Mouse (Mus musculus) erythroblast, embryonic 14.5 days (primary cell): Measurements from ENCODE around the gene Retreg3. TPM values are rescaled to one million over a fixed set of nuclear protein-coding genes. Genes with fewer than 3 reads are reported as not detected.

ENCODE experiments used
- H3K27me3 ChIP-seq: 2 replicates; pipeline ENCODE4 v1.6.1; 2012; ENCODE audit warnings: inconsistent platforms; ENCODE audit not compliant: control insufficient read depth
- H3K36me3 ChIP-seq: 2 replicates; pipeline ENCODE4 v1.6.1; 2012; ENCODE audit warnings: mild to moderate bottlenecking, inconsistent platforms; ENCODE audit not compliant: control insufficient read depth
- H3K4me1 ChIP-seq: 2 replicates; pipeline ENCODE4 v1.6.1; 2012; ENCODE audit warnings: inconsistent platforms; ENCODE audit not compliant: control insufficient read depth
- H3K4me3 ChIP-seq: replicated peaks from 2 replicates; pipeline ENCODE3; 2012; ENCODE audit warnings: moderate library complexity, mild to moderate bottlenecking, inconsistent platforms
- H3K9me3 ChIP-seq: 2 replicates; pipeline ENCODE4 v1.6.1; 2012; ENCODE audit warnings: low read length, inconsistent platforms, mixed read lengths; ENCODE audit not compliant: control insufficient read depth
- GATA1 ChIP-seq: IDR thresholded peaks from 2 replicates; pipeline ENCODE4 v1.6.1; 2012; ENCODE audit warnings: low read length, inconsistent platforms, mixed read lengths
- TAL1 ChIP-seq: IDR thresholded peaks from 3 replicates; pipeline ENCODE4 v1.6.1; 2012; ENCODE audit warnings: low read length, inconsistent platforms, mixed read lengths
- polyA plus RNA-seq: library from polyadenylated mRNA; stranded (reverse); fragments of >175 nt; gene quantifications from 2 replicates; pipeline ENCODE4 v1.2.3, GENCODE M21; 2012

Retreg3 gene
- polyA plus RNA-seq, 1 experiment = 1.7 TPM

DNA sequence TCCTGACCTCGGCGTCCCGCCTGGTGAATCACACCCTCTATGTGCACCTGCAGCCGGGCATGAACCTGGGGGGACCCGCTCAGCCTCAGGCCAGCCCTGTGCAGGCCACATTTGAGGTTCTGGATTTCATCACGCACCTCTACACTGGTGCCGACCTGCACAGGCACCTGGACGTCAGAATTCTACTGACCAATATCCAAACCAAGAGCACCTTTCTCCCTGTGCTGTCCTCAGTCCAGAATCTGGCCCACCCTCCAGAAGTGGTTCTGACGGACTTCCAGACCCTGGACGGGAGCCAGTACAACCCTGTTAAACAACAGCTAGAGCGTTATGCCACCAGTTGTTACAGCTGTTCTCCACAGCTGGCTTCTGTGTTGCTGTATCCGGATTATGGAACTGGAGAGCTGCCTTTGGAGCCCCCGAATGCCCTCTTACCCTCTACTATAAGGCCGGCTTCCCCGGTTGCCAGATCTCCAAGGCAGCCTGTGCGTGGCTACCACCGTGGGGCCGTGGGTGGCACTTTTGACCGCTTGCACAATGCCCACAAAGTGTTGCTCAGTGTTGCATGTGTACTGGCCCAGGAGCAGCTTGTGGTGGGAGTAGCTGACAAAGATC lies 36.5 kb downstream of the Retreg3 start:
- peaks cover 69% of the 10 kb centered on the region for H3K4me1 ChIP-seq

DNA sequence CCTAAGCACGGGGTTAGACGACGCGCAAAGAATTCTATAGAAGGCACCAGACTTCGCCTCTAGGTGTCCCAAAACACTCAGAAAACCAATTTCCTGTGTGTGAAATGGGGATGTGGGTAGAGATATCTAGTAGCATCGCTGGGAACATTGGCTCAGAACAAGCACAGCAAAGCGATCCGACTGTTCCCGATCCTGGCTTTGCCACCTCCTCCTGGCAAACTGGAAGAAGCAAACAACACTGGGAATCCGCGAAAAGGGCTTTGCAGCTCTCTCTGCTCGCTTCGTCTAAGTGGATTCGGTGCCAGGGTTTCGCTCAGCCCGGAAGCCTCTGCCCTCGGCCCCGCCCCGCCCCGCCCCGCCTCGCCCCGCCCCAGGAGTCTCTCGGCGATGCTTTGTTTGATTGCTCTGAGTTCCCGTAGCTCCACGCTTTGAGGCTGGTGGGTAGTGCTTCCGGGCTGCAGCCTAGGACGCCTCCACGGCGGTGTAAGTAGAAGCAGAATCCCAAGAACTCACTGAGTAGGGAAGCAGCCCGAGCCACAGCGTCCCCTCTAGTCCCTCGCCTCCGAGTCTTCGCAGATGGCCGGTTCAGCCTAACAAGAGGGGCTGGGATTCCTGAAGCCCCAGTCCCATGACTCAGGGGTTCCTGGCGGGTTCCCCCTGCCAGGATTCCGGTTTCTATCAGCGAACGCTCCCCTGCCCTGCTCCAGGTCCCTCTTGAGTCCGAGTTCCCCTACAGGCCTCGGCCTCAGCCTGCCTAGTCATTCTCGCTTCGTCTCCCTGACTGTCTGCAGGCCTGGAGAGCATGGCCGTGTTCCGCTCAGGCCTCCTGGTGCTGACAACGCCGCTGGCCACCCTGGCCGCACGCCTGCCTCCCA lies 37.2 kb downstream of the Retreg3 start, which contains the start of gene Coasy:
Gene Coasy (plus strand): TSS at position 358 of the 875 bp plus-strand sequence.
- H3K36me3 ChIP-seq = peaks cover 21% of the 10 kb centered on the region
- H3K4me1 ChIP-seq = peaks cover 62% of the 10 kb centered on the region
- H3K27me3 ChIP-seq = peaks cover 48% of the 10 kb centered on the region
- H3K4me3 ChIP-seq = peak within 1 kb of the TSS; percentile 80
- peaks cover 9% of the 10 kb centered on the region; the same call in 1 of the 2 replicates for H3K9me3 ChIP-seq
- TF ChIP-seq TAL1 (no peak), GATA1 (no peak)

More for the DNA sequence above, 36.5 kb downstream of the Retreg3 start:
- Histone ChIP-seq H3K4me3 (peak overlapping the region; percentile 80), H3K27me3 (peaks cover 40% of the 10 kb centered on the region), H3K9me3 (peaks cover 9% of the 10 kb centered on the region; the same call in 1 of the 2 replicates), H3K36me3 (peaks cover 21% of the 10 kb centered on the region)
- TF ChIP-seq TAL1 = no peak
- no peak for TF ChIP-seq GATA1

DNA sequence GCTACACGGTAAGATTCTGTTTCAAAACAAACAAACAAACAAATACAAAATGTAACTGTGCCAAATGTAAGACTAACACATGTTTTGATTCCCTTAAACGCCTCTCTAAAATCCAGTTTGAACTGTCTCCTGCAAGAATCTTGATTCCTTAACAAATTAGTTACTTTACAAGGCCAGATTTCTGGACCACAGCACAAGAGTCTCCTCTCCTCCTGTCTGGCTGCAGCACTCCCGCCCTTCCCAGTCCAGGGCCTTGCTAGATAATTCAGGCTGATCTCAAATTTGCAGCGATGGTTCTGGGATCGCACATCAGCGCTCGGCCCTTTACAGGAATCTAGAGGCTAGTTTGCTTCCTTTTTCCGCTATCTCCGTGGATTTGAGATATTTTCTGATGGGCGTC lies 38.0 kb downstream of the Retreg3 start:
- Histone ChIP-seq H3K4me3 (peak overlapping the region; percentile 80), H3K9me3 (peaks cover 9% of the 10 kb centered on the region; the same call in 1 of the 2 replicates), H3K36me3 (peaks cover 21% of the 10 kb centered on the region), H3K27me3 (peaks cover 56% of the 10 kb centered on the region), H3K4me1 (peaks cover 54% of the 10 kb centered on the region)
- no peak for TF ChIP-seq GATA1
- no peak for TF ChIP-seq TAL1

DNA sequence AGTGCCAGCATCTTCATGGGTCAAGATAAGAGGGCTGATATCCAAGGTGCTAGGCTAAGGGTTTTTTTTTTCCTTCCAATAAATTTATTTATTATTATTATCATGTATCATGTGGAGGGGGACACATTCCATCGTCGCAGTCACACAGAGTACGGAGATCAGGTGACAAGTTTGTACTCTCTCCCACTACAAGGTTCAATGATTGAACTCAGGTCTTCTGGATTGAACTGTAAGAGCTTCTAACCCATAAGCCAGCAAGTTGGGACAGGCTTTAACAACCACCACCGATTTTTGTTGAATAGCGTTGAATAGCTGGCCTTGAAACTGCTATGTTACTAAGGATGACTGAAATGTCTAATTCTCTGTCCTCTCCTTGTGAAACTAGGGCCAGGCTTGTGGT lies 39.3 kb downstream of the Retreg3 start:
- Histone ChIP-seq H3K27me3 (peaks cover 62% of the 10 kb centered on the region), H3K9me3 (peaks cover 9% of the 10 kb centered on the region; the same call in 1 of the 2 replicates), H3K4me3 (no peak overlapping the region), H3K36me3 (peaks cover 12% of the 10 kb centered on the region), H3K4me1 (peaks cover 41% of the 10 kb centered on the region)
- no peak for TF ChIP-seq TAL1

DNA sequence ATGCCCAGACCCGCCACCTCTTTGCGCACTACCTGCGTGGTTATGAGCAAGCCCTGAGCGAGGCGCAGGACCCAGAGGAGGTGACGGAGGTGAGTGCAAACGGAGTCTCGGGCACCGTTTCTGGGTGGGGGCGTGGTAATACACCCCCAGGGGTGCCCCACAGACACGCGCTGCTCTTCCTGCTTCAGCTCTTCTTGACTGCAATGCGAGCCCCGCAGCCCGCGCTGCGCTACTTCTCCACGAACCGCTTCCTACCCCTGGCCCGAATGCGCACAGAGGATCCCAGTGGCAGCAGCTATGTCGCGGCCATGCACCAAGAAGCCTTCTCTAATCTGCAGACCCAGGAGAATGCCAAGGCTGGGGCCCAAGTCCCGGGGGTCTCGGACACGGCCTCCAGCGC lies 39.9 kb downstream of the Retreg3 start:
- H3K27me3 ChIP-seq = peaks cover 62% of the 10 kb centered on the region
- H3K4me3 ChIP-seq = no peak overlapping the region

DNA sequence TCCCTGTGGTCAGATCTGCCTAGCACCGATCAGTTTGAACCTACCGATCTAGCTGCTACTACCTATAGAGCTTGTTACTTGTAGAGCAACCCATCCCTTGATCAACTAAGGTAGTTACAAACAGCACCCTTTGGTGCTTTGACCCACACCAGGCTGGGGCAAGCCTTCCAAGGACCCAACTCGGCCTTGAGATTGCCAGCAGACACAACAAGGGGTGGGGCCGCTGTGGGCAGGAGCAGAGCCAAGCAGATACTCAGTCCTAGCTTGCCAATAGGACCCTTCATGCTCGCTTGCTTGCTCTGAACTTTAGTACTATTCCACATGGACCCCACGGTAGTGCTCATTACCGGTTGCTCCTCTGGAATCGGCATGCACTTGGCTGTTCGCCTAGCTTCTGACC lies 41.6 kb downstream of the Retreg3 start, which contains the start of gene Hsd17b1:
Gene Hsd17b1 (plus strand): TSS at position 291 of the 400 bp plus-strand sequence.
- H3K4me1 ChIP-seq = peaks cover 22% of the 10 kb centered on the region
- H3K27me3 ChIP-seq = peaks cover 73% of the 10 kb centered on the region
- no peak for TF ChIP-seq TAL1
- no peak for TF ChIP-seq GATA1
- no peak within 1 kb of the TSS for H3K4me3 ChIP-seq
- H3K36me3 ChIP-seq = no peaks in the 10 kb centered on the region
- peaks cover 9% of the 10 kb centered on the region; the same call in 1 of the 2 replicates for H3K9me3 ChIP-seq

More for the DNA sequence above, 39.9 kb downstream of the Retreg3 start:
- H3K4me1 ChIP-seq = peaks cover 36% of the 10 kb centered on the region
- peaks cover 9% of the 10 kb centered on the region; the same call in 1 of the 2 replicates for H3K9me3 ChIP-seq
- TF ChIP-seq TAL1 (no peak), GATA1 (no peak)
- peaks cover 7% of the 10 kb centered on the region for H3K36me3 ChIP-seq

DNA sequence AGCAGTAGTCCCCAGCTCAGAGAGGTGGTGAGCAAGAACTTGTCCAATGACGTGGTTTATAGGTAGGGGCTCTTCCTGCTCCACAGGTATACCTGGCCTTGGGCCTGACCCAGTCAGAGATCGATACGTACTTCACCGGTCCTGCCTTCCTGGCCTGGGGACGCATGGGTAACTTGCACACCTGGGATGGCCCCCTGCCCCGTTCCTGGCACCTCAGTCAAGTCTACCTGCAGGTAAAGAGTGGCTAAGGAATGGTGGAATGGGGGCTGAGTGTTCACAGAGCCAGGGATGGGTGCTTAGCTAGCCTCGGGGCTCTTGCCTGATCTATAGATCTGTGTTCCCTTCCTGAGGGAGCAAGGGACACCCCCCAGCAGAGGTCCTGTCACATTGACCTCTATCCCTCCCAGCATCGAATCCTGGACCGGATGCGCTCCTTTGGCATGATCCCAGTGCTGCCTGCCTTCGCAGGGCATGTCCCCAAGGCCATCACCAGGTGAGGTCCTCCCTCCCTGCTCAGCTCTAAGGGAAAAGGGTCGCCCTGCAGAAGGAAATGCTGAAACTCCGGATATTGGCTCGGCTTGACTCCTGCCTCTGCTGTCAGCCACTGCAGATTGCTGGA lies 47.8 kb downstream of the Retreg3 start:
- Histone ChIP-seq H3K9me3 (peaks cover 4% of the 10 kb centered on the region; the same call in 1 of the 2 replicates), H3K4me1 (peaks cover 29% of the 10 kb centered on the region), H3K27me3 (peaks cover 70% of the 10 kb centered on the region), H3K36me3 (no peaks in the 10 kb centered on the region), H3K4me3 (no peak overlapping the region)
- TF ChIP-seq TAL1 (no peak), GATA1 (no peak)

DNA sequence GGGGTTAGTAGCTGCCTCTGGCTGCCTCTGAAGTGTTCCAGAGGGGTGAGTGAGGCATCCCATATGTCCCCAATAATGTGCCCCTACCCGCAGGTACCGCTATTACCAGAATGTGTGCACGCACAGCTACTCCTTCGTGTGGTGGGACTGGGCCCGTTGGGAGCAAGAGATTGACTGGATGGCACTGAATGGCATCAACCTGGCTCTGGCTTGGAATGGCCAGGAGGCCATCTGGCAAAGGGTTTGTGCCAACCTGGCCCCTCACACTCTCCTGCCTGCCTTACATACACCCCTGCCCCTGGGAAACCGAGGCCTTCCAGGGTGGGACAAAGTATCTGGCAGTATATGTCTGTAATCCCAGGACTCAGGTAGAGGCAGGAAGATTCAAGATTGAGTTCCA lies 48.7 kb downstream of the Retreg3 start:
- Histone ChIP-seq H3K4me3 (no peak overlapping the region), H3K27me3 (peaks cover 61% of the 10 kb centered on the region), H3K9me3 (peaks cover 4% of the 10 kb centered on the region; the same call in 1 of the 2 replicates), H3K36me3 (peaks cover 5% of the 10 kb centered on the region), H3K4me1 (peaks cover 38% of the 10 kb centered on the region)
- no peak for TF ChIP-seq GATA1
- no peak for TF ChIP-seq TAL1

DNA sequence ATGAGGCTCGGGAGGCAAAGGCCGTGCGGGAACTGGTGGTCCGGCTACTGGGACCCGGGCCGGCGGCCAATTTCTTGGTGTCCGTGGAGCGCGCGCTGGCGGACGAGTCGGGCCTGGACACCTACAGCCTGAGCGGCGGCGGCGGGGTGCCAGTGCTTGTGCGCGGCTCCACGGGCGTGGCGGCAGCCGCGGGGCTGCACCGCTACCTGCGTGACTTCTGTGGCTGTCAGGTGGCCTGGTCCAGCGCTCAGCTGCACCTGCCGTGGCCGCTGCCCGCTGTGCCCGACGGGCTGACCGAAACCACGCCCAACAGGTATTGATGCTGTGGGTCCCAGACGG lies 49.5 kb downstream of the Retreg3 start:
- Histone ChIP-seq H3K9me3 (peaks cover 4% of the 10 kb centered on the region; the same call in 1 of the 2 replicates), H3K4me1 (peaks cover 46% of the 10 kb centered on the region), H3K36me3 (peaks cover 12% of the 10 kb centered on the region), H3K27me3 (peaks cover 61% of the 10 kb centered on the region), H3K4me3 (peak overlapping the region; percentile 81)
- no peak for TF ChIP-seq TAL1
- TF ChIP-seq GATA1 = no peak
